Mouse (Mus musculus): ENCODE data around the gene Apobr. TPM values are rescaled to one million over a fixed set of nuclear protein-coding genes. Genes with fewer than 3 reads are reported as not detected.

Gene Apobr
- polyA plus RNA-seq, 1 experiment from 2014 or later = 0.61 TPM

GRCm38 (mm10) chr7:126579172-126579571, 5.6 kb upstream of the Apobr start:
- WGBS (ENCODE audit: insufficient replicate concordance) = 59% methylated on average over 8 of the region's 8 CpGs
- H3K4me3 ChIP-seq (replicated peaks) = no peak overlapping the region
- no peak overlapping the region for H3K4me2 ChIP-seq
- no peak overlapping the region for H3K27ac ChIP-seq
- H3K9ac ChIP-seq = no peak overlapping the region
- DNase-seq = peak; percentile 27
- no peaks in the 10 kb centered on the region for H3K9me3 ChIP-seq (replicated peaks)
- no peaks in the 10 kb centered on the region for H3K27me3 ChIP-seq
- ATAC-seq (ENCODE audit: low read depth) = no peak
- H3K36me3 ChIP-seq = peaks cover 19% of the 10 kb centered on the region; the same call in 1 of the 2 replicates
- H3K4me1 ChIP-seq (replicated peaks) = peaks cover 20% of the 10 kb centered on the region

GRCm38 (mm10) chr7:126581661-126582060, 3.1 kb upstream of the Apobr start:
- 82% methylated on average over 6 of the region's 6 CpGs for WGBS (ENCODE audit: insufficient replicate concordance)
- no peak overlapping the region for H3K4me3 ChIP-seq (replicated peaks)
- H3K4me1 ChIP-seq (replicated peaks) = peaks cover 27% of the 10 kb centered on the region
- ATAC-seq (ENCODE audit: low read depth) = no peak
- H3K36me3 ChIP-seq = peaks cover 11% of the 10 kb centered on the region; the same call in 1 of the 2 replicates
- H3K27ac ChIP-seq = no peak overlapping the region
- H3K9ac ChIP-seq = no peak overlapping the region
- no peaks in the 10 kb centered on the region for H3K9me3 ChIP-seq (replicated peaks)
- DNase-seq = no peak
- H3K4me2 ChIP-seq = no peak overlapping the region
- peaks cover 19% of the 10 kb centered on the region for H3K27me3 ChIP-seq

GRCm38 (mm10) chr7:126582759-126583158, 2.0 kb upstream of the Apobr start:
- WGBS (ENCODE audit: insufficient replicate concordance) = 5% methylated on average over 20 of the region's 20 CpGs
- H3K36me3 ChIP-seq = 0 out of 2 replicates have a peak, but pooled peaks cover 7% of the 10 kb centered on the region
- peak; percentile 47 for ATAC-seq (ENCODE audit: low read depth)
- no peaks in the 10 kb centered on the region for H3K9me3 ChIP-seq (replicated peaks)
- peak overlapping the region; percentile 57 for H3K4me3 ChIP-seq (replicated peaks)
- peak overlapping the region; percentile 89 for H3K4me2 ChIP-seq
- peak overlapping the region; percentile 67 for H3K9ac ChIP-seq
- H3K27ac ChIP-seq = 0 out of 2 replicates have a peak overlapping the region, but pooled peaks have one; percentile 29
- peaks cover 28% of the 10 kb centered on the region for H3K4me1 ChIP-seq (replicated peaks)
- H3K27me3 ChIP-seq = peaks cover 27% of the 10 kb centered on the region
- DNase-seq = peak; percentile 9

- under 1% methylated on average over 22 of the region's 22 CpGs for WGBS (ENCODE audit: insufficient replicate concordance)
- H3K27ac ChIP-seq = peak overlapping the region; percentile 29
- ATAC-seq (ENCODE audit: low read depth) = peak; percentile 83
- H3K36me3 ChIP-seq = 0 out of 2 replicates have a peak, but pooled peaks cover 5% of the 10 kb centered on the region
- DNase-seq = peak; percentile 80
- peaks cover 34% of the 10 kb centered on the region for H3K4me1 ChIP-seq (replicated peaks)
- H3K4me3 ChIP-seq (replicated peaks) = peak overlapping the region; percentile 57
- peak overlapping the region; percentile 89 for H3K4me2 ChIP-seq
- no peaks in the 10 kb centered on the region for H3K9me3 ChIP-seq (replicated peaks)
- H3K9ac ChIP-seq = peak overlapping the region; percentile 67
- peaks cover 27% of the 10 kb centered on the region for H3K27me3 ChIP-seq
Observed at GRCm38 (mm10) chr7:126583251-126583709, 1.5 kb upstream of the Apobr start.

- no peak for ATAC-seq (ENCODE audit: low read depth)
- H3K4me1 ChIP-seq (replicated peaks) = peaks cover 34% of the 10 kb centered on the region
- no peak for DNase-seq
- H3K4me3 ChIP-seq (replicated peaks) = peak overlapping the region; percentile 57
- 39% methylated on average over 6 of the region's 6 CpGs for WGBS (ENCODE audit: insufficient replicate concordance)
- H3K27ac ChIP-seq = peak overlapping the region; percentile 29
- H3K4me2 ChIP-seq = peak overlapping the region; percentile 89
- peaks cover 27% of the 10 kb centered on the region for H3K27me3 ChIP-seq
- peak overlapping the region; percentile 67; the same call in 1 of the 2 replicates for H3K9ac ChIP-seq
- H3K36me3 ChIP-seq = 0 out of 2 replicates have a peak, but pooled peaks cover 5% of the 10 kb centered on the region
- H3K9me3 ChIP-seq (replicated peaks) = no peaks in the 10 kb centered on the region
Observed at GRCm38 (mm10) chr7:126583761-126584160, 981 bp upstream of the Apobr start.

- H3K9ac ChIP-seq = no peak within 1 kb of the TSS
- H3K4me2 ChIP-seq = peak within 1 kb of the TSS; percentile 32
- 45% methylated on average over 6 of the region's 6 CpGs for WGBS (ENCODE audit: insufficient replicate concordance)
- H3K9me3 ChIP-seq (replicated peaks) = no peaks in the 10 kb centered on the region
- no peak within 1 kb of the TSS for H3K27ac ChIP-seq
- DNase-seq (no peak), ATAC-seq (ENCODE audit: low read depth) (no peak)
- no peaks in the 10 kb centered on the region for H3K36me3 ChIP-seq
- peak within 1 kb of the TSS; percentile 2; the same call in 1 of the 2 replicates for H3K4me3 ChIP-seq (replicated peaks)
- peaks cover 34% of the 10 kb centered on the region for H3K4me1 ChIP-seq (replicated peaks)
- H3K27me3 ChIP-seq = peaks cover 27% of the 10 kb centered on the region
Observed at GRCm38 (mm10) chr7:126585717-126586116, 975 bp downstream of the Apobr start, which contains the start of gene Cln3. Cln3 (minus strand) TSS chr7:126585817.

- WGBS (ENCODE audit: insufficient replicate concordance) = 65% methylated on average over 8 of the region's 8 CpGs
- ATAC-seq (ENCODE audit: low read depth) (no peak), DNase-seq (no peak)
- Histone ChIP-seq H3K4me1 (replicated peaks) (peaks cover 32% of the 10 kb centered on the region), H3K4me2 (no peak overlapping the region), H3K4me3 (replicated peaks) (no peak overlapping the region), H3K27me3 (peaks cover 27% of the 10 kb centered on the region), H3K9me3 (replicated peaks) (no peaks in the 10 kb centered on the region), H3K27ac (no peak overlapping the region), H3K36me3 (no peaks in the 10 kb centered on the region), H3K9ac (no peak overlapping the region)
Observed at GRCm38 (mm10) chr7:126586839-126587238, 2.1 kb downstream of the Apobr start.

GRCm38 (mm10) chr7:126587779-126588178, 3.0 kb downstream of the Apobr start:
- H3K27ac ChIP-seq = no peak overlapping the region
- no peak overlapping the region for H3K4me2 ChIP-seq
- no peaks in the 10 kb centered on the region for H3K9me3 ChIP-seq (replicated peaks)
- H3K4me1 ChIP-seq (replicated peaks) = peaks cover 25% of the 10 kb centered on the region
- ATAC-seq (ENCODE audit: low read depth) = no peak
- H3K4me3 ChIP-seq (replicated peaks) = no peak overlapping the region
- no peak for DNase-seq
- H3K36me3 ChIP-seq = no peaks in the 10 kb centered on the region
- WGBS (ENCODE audit: insufficient replicate concordance) = 17% methylated on average over 16 of the region's 16 CpGs
- H3K9ac ChIP-seq = no peak overlapping the region
- peaks cover 27% of the 10 kb centered on the region for H3K27me3 ChIP-seq

- WGBS (ENCODE audit: insufficient replicate concordance) = 51% methylated on average over 11 of the region's 11 CpGs
- H3K4me2 ChIP-seq = no peak within 1 kb of the TSS
- no peaks in the 10 kb centered on the region for H3K9me3 ChIP-seq (replicated peaks)
- DNase-seq (no peak), ATAC-seq (ENCODE audit: low read depth) (no peak)
- H3K4me3 ChIP-seq (replicated peaks) = no peak within 1 kb of the TSS
- H3K4me1 ChIP-seq (replicated peaks) = 0 out of 2 replicates have a peak, but pooled peaks cover 4% of the 10 kb centered on the region
- H3K27ac ChIP-seq = no peak within 1 kb of the TSS
- no peak within 1 kb of the TSS for H3K9ac ChIP-seq
- no peaks in the 10 kb centered on the region for H3K36me3 ChIP-seq
- H3K27me3 ChIP-seq = no peaks in the 10 kb centered on the region
Observed at GRCm38 (mm10) chr7:126594862-126595561, 10.3 kb downstream of the Apobr start, which contains the start of gene Il27. Il27 (minus strand) TSS chr7:126594941.

GRCm38 (mm10) chr7:126595890-126596289, 11.1 kb downstream of the Apobr start:
- H3K9me3 ChIP-seq (replicated peaks) = no peaks in the 10 kb centered on the region
- no peak overlapping the region for H3K9ac ChIP-seq
- WGBS (ENCODE audit: insufficient replicate concordance) = 65% methylated on average over 5 of the region's 5 CpGs
- no peaks in the 10 kb centered on the region for H3K36me3 ChIP-seq
- DNase-seq (no peak), ATAC-seq (ENCODE audit: low read depth) (no peak)
- no peak overlapping the region for H3K4me2 ChIP-seq
- H3K27me3 ChIP-seq = no peaks in the 10 kb centered on the region
- H3K4me3 ChIP-seq (replicated peaks) = no peak overlapping the region
- H3K27ac ChIP-seq = no peak overlapping the region
- H3K4me1 ChIP-seq (replicated peaks) = 0 out of 2 replicates have a peak, but pooled peaks cover 4% of the 10 kb centered on the region

GRCm38 (mm10) chr7:126596414-126596813, 11.7 kb downstream of the Apobr start:
- Histone ChIP-seq H3K4me3 (replicated peaks) (no peak overlapping the region), H3K4me1 (replicated peaks) (0 out of 2 replicates have a peak, but pooled peaks cover 4% of the 10 kb centered on the region), H3K36me3 (no peaks in the 10 kb centered on the region), H3K27ac (no peak overlapping the region), H3K9me3 (replicated peaks) (no peaks in the 10 kb centered on the region), H3K4me2 (no peak overlapping the region), H3K27me3 (no peaks in the 10 kb centered on the region), H3K9ac (no peak overlapping the region)
- DNase-seq (no peak), ATAC-seq (ENCODE audit: low read depth) (peak; percentile 51; the same call in 1 of the 2 replicates)
- 20% methylated on average over 6 of the region's 6 CpGs for WGBS (ENCODE audit: insufficient replicate concordance)
